10 mouse cellular contexts compared by ENCODE assay signal in the genomic region with DNA sequence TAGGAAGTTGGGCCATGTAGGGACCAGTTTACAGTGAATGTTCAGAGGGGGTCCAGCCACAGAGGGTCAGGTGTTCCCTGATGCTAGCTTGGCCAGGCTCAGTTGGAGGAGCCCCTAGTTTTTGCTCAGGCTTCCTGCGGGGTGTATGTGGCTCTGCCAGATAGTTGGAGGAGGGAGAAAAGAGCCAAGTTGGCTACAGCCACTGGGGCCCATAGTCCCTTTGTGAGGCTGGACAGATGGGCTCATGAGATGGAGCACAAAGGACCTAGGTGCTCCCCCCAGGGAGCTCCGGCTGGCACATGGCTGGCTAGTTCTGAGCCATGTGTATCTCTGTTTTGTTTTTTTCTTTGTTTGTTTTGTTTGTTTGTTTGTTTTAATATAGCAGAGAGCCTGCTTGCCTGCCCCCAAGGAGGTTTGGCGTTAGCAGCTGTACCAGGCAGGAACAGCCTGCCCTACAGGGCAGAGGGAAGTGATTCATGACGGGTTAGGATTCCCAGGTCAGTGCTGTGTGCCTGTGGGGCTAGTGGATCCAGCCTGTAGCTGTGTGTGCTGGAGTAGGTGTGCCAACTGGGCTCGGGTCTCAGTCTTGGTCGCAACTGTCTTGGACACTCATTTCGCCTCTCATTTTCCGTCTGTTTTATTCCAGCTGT.
DNase-seq lines count a peak whose midpoint lies in the region; ATAC-seq and TF ChIP-seq lines count a peak whose summit lies in the region.
"Had no signal": no experiment of that assay in that cellular context is flagged by ENCODE, and none has a peak within 500 bp of the region (broad histone marks: within the 10 kb centered on the region; RNA-seq: fewer than 3 reads in every experiment).

No protein-coding gene starts in this region.

- peak overlapping the region; percentile 20; the same call in 1 of the 2 replicates for H3K27ac ChIP-seq in lung, embryonic 16.5 days (ENCODE audit: low read length)
- H3K27ac ChIP-seq in forebrain, postnatal 0 days (ENCODE audit: low read depth, low read length), result 0 out of 2 replicates have a peak overlapping the region, but pooled peaks have one; percentile 29
- peak overlapping the region; percentile 52 for H3K27ac ChIP-seq in neural tube, embryonic 13.5 days (replicated peaks)
- H3K27ac ChIP-seq: liver, embryonic 15.5 days had no signal

- H3K9ac ChIP-seq in lung, embryonic 16.5 days (ENCODE audit: low read length), result peak overlapping the region; percentile 14; the same call in 1 of the 2 replicates
- no peak overlapping the region for H3K9ac ChIP-seq in forebrain, postnatal 0 days
- peak overlapping the region; percentile 78; the same call in 1 of the 2 replicates for H3K9ac ChIP-seq in neural tube, embryonic 13.5 days
- H3K9ac ChIP-seq: liver, embryonic 15.5 days had no signal

- no peak for TF ChIP-seq POLR2A in lung, adult 2 months (IDR thresholded peaks at IDR 0.05; ENCODE audit: borderline replicate concordance, extremely low read depth, low read depth, low read length)

- 40% methylated on average over 8 of the region's 8 CpGs for WGBS in lung, embryonic 16.5 days
- 56% methylated on average over 8 of the region's 8 CpGs for WGBS in lung, adult 2 months
- 42% methylated on average over 8 of the region's 8 CpGs for WGBS in forebrain, postnatal 0 days
- 41% methylated on average over 8 of the region's 8 CpGs for WGBS in neural tube, embryonic 13.5 days

- no peaks in the 10 kb centered on the region for H3K36me3 ChIP-seq in lung, embryonic 16.5 days (ENCODE audit: control insufficient read depth, insufficient read depth, low read length)
- H3K36me3 ChIP-seq in forebrain, postnatal 0 days (ENCODE audit: insufficient read depth), result no peaks in the 10 kb centered on the region
- no peaks in the 10 kb centered on the region for H3K36me3 ChIP-seq in neural tube, embryonic 13.5 days
- H3K36me3 ChIP-seq: liver, embryonic 15.5 days had no signal

- DNase-seq in cerebellum, postnatal 10 days, result peak; percentile 45 to 60
- DNase-seq in lung, adult 2 months, result no peak
- peak; percentile 25 for DNase-seq in forebrain, postnatal 0 days
- DNase-seq in left cerebral cortex, adult 8-10 months (ENCODE audit: low spot score in 2 of 2), result no peak
- no peak for DNase-seq in frontal cortex, adult 2 months (ENCODE audit: extremely low spot score in 1 of 2, low spot score in 1 of 2)
- DNase-seq: cerebellum, postnatal 36 days had no signal

- no peak for ATAC-seq in cerebellum, adult (ENCODE audit: insufficient number of reproducible peaks, low FRiP score, low TSS enrichment)
- no peak for ATAC-seq in lung, embryonic 16.5 days (ENCODE audit: low read depth)
- ATAC-seq in forebrain, postnatal 0 days, result no peak
- no peak for ATAC-seq in neural tube, embryonic 13.5 days (ENCODE audit: low read depth)

- no peak overlapping the region for H3K4me3 ChIP-seq in lung, embryonic 16.5 days (ENCODE audit: low read length)
- H3K4me3 ChIP-seq in lung, adult 2 months (replicated peaks; ENCODE audit: extremely low read depth, low read depth, low read length), result no peak overlapping the region
- no peak overlapping the region for H3K4me3 ChIP-seq in forebrain, postnatal 0 days (ENCODE audit: low read depth, low read length)
- no peak overlapping the region for H3K4me3 ChIP-seq in neural tube, embryonic 13.5 days
- H3K4me3 ChIP-seq: liver, embryonic 15.5 days had no signal

- TF ChIP-seq CTCF in lung, adult 2 months (IDR thresholded peaks at IDR 0.05; ENCODE audit: insufficient read depth, low read length), result no peak
- TF ChIP-seq CTCF in forebrain, postnatal 0 days (IDR thresholded peaks at IDR 0.05; ENCODE audit: low read depth), result no peak

- peaks cover 71% of the 10 kb centered on the region for H3K4me1 ChIP-seq in lung, embryonic 16.5 days (replicated peaks; ENCODE audit: control insufficient read depth, insufficient read depth, low read length)
- H3K4me1 ChIP-seq in lung, adult 2 months (ENCODE audit: control insufficient read depth, insufficient read depth, low read length), result peaks cover 16% of the 10 kb centered on the region
- peaks cover 10% of the 10 kb centered on the region; the same call in 1 of the 2 replicates for H3K4me1 ChIP-seq in forebrain, postnatal 0 days (ENCODE audit: insufficient read depth)
- peaks cover 70% of the 10 kb centered on the region for H3K4me1 ChIP-seq in neural tube, embryonic 13.5 days (replicated peaks)

- no peaks in the 10 kb centered on the region for H3K27me3 ChIP-seq in lung, embryonic 16.5 days (ENCODE audit: control insufficient read depth, insufficient read depth, low read depth, low read length)
- H3K27me3 ChIP-seq in forebrain, postnatal 0 days (ENCODE audit: insufficient read depth, low read length), result no peaks in the 10 kb centered on the region
- no peaks in the 10 kb centered on the region for H3K27me3 ChIP-seq in neural tube, embryonic 13.5 days

- H3K9me3 ChIP-seq in lung, embryonic 16.5 days (ENCODE audit: control insufficient read depth, low read length), result no peaks in the 10 kb centered on the region
- no peaks in the 10 kb centered on the region for H3K9me3 ChIP-seq in forebrain, postnatal 0 days (ENCODE audit: low read length)
- H3K9me3 ChIP-seq in neural tube, embryonic 13.5 days, result no peaks in the 10 kb centered on the region
- H3K9me3 ChIP-seq: liver, embryonic 15.5 days had no signal

- peak overlapping the region; percentile 79 for H3K4me2 ChIP-seq in lung, embryonic 16.5 days (ENCODE audit: low read depth, low read length)
- no peak overlapping the region for H3K4me2 ChIP-seq in forebrain, postnatal 0 days (ENCODE audit: low read depth)
- H3K4me2 ChIP-seq in neural tube, embryonic 13.5 days, result peak overlapping the region; percentile 82
- H3K4me2 ChIP-seq: liver, embryonic 15.5 days had no signal

Comparison
In these comparisons a context has a peak if more than half of its experiments do, and no peak if none do; other contexts are left out.
1. DNase-seq: peak in cerebellum, postnatal 10 days (2 of 2) and forebrain, postnatal 0 days (single experiment); none in lung, adult 2 months (single experiment), left cerebral cortex, adult 8-10 months (0 of 2) and frontal cortex, adult 2 months (0 of 2).
2. Peak in every context shown above with its lines, with median percentiles within 50 percentile points of each other: H3K27ac ChIP-seq.